Mouse (Mus musculus) MEL (cell line): ENCODE measurements around the gene Chd1. TPM values are rescaled to one million over a fixed set of nuclear protein-coding genes. Genes with fewer than 3 reads are reported as not detected.

Source experiments
- DNase-seq: peaks from one replicate; pipeline ENCODE4 v3.0.0; 2011; ENCODE audit warnings: low read depth, low spot score
- H3K27ac ChIP-seq: 2 replicates; pipeline ENCODE4 v1.5.1; 2012; ENCODE audit warnings: low read depth, mild to moderate bottlenecking, control low read depth, low read length, moderate library complexity; ENCODE audit not compliant: control insufficient read depth
- H3K27me3 ChIP-seq, 2 experiments: fragments of 150-350 bp in 1 of 2; sonication (generic) in 1 of 2; 2 replicates each; pipeline ENCODE4 v1.6.1; 2012; ENCODE audit warnings: low read length in 2 of 2, mild to moderate bottlenecking in 2 of 2, improper control_type of control experiment in 1 of 2, moderate library complexity in 1 of 2; ENCODE audit not compliant: insufficient read depth in 2 of 2, control insufficient read depth in 1 of 2
- H3K36me3 ChIP-seq, 2 experiments: 2 replicates each; pipeline ENCODE4 v1.6.1; 2012 to 2014; ENCODE audit warnings: low read length in 2 of 2, improper control_type of control experiment in 1 of 2, inconsistent platforms in 1 of 2, mild to moderate bottlenecking in 1 of 2; ENCODE audit not compliant: insufficient read depth in 2 of 2, control insufficient read depth in 1 of 2
- H3K4me1 ChIP-seq, 2 experiments: fragments of 150-350 bp in 1 of 2; sonication (generic) in 1 of 2; 2 replicates each; pipeline ENCODE4 v1.6.1; 2012; ENCODE audit warnings: low read length in 2 of 2, improper control_type of control experiment in 1 of 2, mild to moderate bottlenecking in 1 of 2; ENCODE audit not compliant: insufficient read depth in 2 of 2, control insufficient read depth in 1 of 2
- H3K4me3 ChIP-seq, 2 experiments: fragments of 150-350 bp in 1 of 2; sonication (generic) in 1 of 2; 2 replicates each; pipeline ENCODE4 v1.5.1; 2012; ENCODE audit warnings: low read depth in 2 of 2, low read length in 2 of 2, mild to moderate bottlenecking in 2 of 2, moderate library complexity in 2 of 2, control low read depth in 1 of 2, improper control_type of control experiment in 1 of 2; ENCODE audit not compliant: control insufficient read depth in 1 of 2, insufficient read depth in 1 of 2
- H3K79me2 ChIP-seq: 2 replicates; pipeline ENCODE4 v1.6.1; 2012; ENCODE audit warnings: mild to moderate bottlenecking, low read length, moderate library complexity; ENCODE audit not compliant: control insufficient read depth, poor library complexity, insufficient read depth
- H3K9ac ChIP-seq: 2 replicates; pipeline ENCODE4 v1.6.1; 2012; ENCODE audit warnings: low read depth, mild to moderate bottlenecking, control low read depth, low read length, moderate library complexity; ENCODE audit not compliant: control insufficient read depth, poor library complexity, severe bottlenecking
- H3K9me3 ChIP-seq: fragments of 150-350 bp; sonication (generic); replicated peaks from 2 replicates; pipeline ENCODE4 v1.6.1; 2012; ENCODE audit warnings: mild to moderate bottlenecking, low read length, improper control_type of control experiment, moderate library complexity; ENCODE audit not compliant: insufficient read depth
- CHD1 ChIP-seq: IDR thresholded peaks from 2 replicates; pipeline ENCODE4 v1.6.1; 2012; ENCODE audit warnings: low read depth, mild to moderate bottlenecking, inconsistent platforms, low read length, improper control_type of control experiment
- ELF1 ChIP-seq: IDR thresholded peaks from 2 replicates; pipeline ENCODE4 v1.6.1; 2014; ENCODE audit warnings: low read depth, mild to moderate bottlenecking, inconsistent platforms, low read length, improper control_type of control experiment, moderate library complexity
- EP300 ChIP-seq, 2 experiments: IDR thresholded peaks; 2 replicates each; pipeline ENCODE4 v1.6.1; 2011; ENCODE audit warnings: improper control_type of control experiment in 2 of 2, low read length in 2 of 2, low read depth in 1 of 2, mild to moderate bottlenecking in 1 of 2
- ETS1 ChIP-seq: IDR thresholded peaks from 2 replicates; pipeline ENCODE4 v1.6.1; 2012; ENCODE audit warnings: low read depth, mild to moderate bottlenecking, inconsistent platforms, low read length, improper control_type of control experiment, moderate library complexity
- GATA1 ChIP-seq: IDR thresholded peaks from 2 replicates; pipeline ENCODE4 v1.6.1; 2011; ENCODE audit warnings: low read depth, low read length, improper control_type of control experiment
- KAT2A ChIP-seq: conservative IDR thresholded peaks from 2 replicates; pipeline ENCODE4 v1.6.1; 2012; ENCODE audit warnings: low read depth, low read length, improper control_type of control experiment, inconsistent platforms
- MAFK ChIP-seq: IDR thresholded peaks from 2 replicates; pipeline ENCODE4 v1.6.1; 2011; ENCODE audit warnings: low read depth, mild to moderate bottlenecking, low read length, improper control_type of control experiment, borderline replicate concordance
- MAZ ChIP-seq: IDR thresholded peaks from 2 replicates; pipeline ENCODE4 v1.6.1; 2012; ENCODE audit warnings: low read depth, mild to moderate bottlenecking, inconsistent platforms, low read length, improper control_type of control experiment
- NELFE ChIP-seq: IDR thresholded peaks from 2 replicates; pipeline ENCODE4 v1.6.1; 2011; ENCODE audit warnings: low read depth, low read length, improper control_type of control experiment
- NRF1 ChIP-seq: IDR thresholded peaks from 2 replicates; pipeline ENCODE4 v1.6.1; 2014; ENCODE audit warnings: low read depth, mild to moderate bottlenecking, inconsistent platforms, low read length, improper control_type of control experiment, moderate library complexity; ENCODE audit not compliant: poor library complexity, insufficient read depth, severe bottlenecking
- POLR2AphosphoS2 ChIP-seq: IDR thresholded peaks from 2 replicates; pipeline ENCODE4 v1.6.1; 2011; ENCODE audit warnings: low read length, improper control_type of control experiment
- POLR2AphosphoS5 ChIP-seq: IDR thresholded peaks from 2 replicates; pipeline ENCODE4 v1.6.1; 2012; ENCODE audit warnings: low read depth, borderline replicate concordance, mild to moderate bottlenecking, inconsistent platforms, low read length, moderate library complexity, mixed read lengths
- RAD21 ChIP-seq: IDR thresholded peaks from 2 replicates; pipeline ENCODE4 v1.6.1; 2011; ENCODE audit warnings: mild to moderate bottlenecking, low read depth, low read length, improper control_type of control experiment
- SIN3A ChIP-seq: IDR thresholded peaks from 2 replicates; pipeline ENCODE4 v1.6.1; 2012; ENCODE audit warnings: low read length, improper control_type of control experiment, inconsistent platforms
- SMC3 ChIP-seq: IDR thresholded peaks from 2 replicates; pipeline ENCODE4 v1.6.1; 2011; ENCODE audit warnings: low read depth, low read length, improper control_type of control experiment
- TCF12 ChIP-seq: IDR thresholded peaks from 2 replicates; pipeline ENCODE4 v1.6.1; 2014; ENCODE audit warnings: low read depth, mild to moderate bottlenecking, inconsistent platforms, low read length, improper control_type of control experiment, moderate library complexity
- ZC3H11A ChIP-seq: IDR thresholded peaks from 2 replicates; pipeline ENCODE4 v1.6.1; 2012; ENCODE audit warnings: low read depth, mild to moderate bottlenecking, inconsistent platforms, low read length, improper control_type of control experiment
- ZNF384 ChIP-seq: IDR thresholded peaks from 2 replicates; pipeline ENCODE4 v1.6.1; 2012; ENCODE audit warnings: low read depth, mild to moderate bottlenecking, inconsistent platforms, low read length, improper control_type of control experiment
- polyA plus RNA-seq, 2 experiments: library from polyadenylated mRNA; stranded (reverse) in 1 of 2; unstranded in 1 of 2; fragments of >175 nt in 1 of 2; fragments of >200 nt in 1 of 2; gene quantifications; 2 replicates each; pipeline versions ENCODE4 v1.2.1 to v1.2.4; 2012; ENCODE audit warnings: low replicate concordance in 2 of 2, low read depth in 1 of 2; ENCODE audit not compliant: insufficient read length in 2 of 2, insufficient read depth in 1 of 2, missing spikeins in 1 of 2
- total RNA-seq: library from RNA; depleted of rRNA; stranded (reverse); fragments of 300-350 nt; gene quantifications from 2 replicates; pipeline ENCODE4 v1.2.3, GENCODE M21; 2012

The Chd1 gene
- total and polyA plus RNA-seq, 3 experiments = 31.1 to 164 (median 48.8) TPM

GRCm38 (mm10) chr17:15816379-15817095, 111.8 kb downstream of the Chd1 start:
- no peaks in the 10 kb centered on the region; a peak in 1 of 4 replicates for H3K4me1 ChIP-seq
- H3K79me2 ChIP-seq = no peaks in the 10 kb centered on the region
- H3K36me3 ChIP-seq = no peaks in the 10 kb centered on the region
- DNase-seq = no peak
- H3K9ac ChIP-seq = no peak overlapping the region
- no peaks in the 10 kb centered on the region for H3K27me3 ChIP-seq
- H3K9me3 ChIP-seq = no peaks in the 10 kb centered on the region
- TF ChIP-seq ZC3H11A (no peak), GATA1 (no peak), KAT2A (no peak), MAFK (no peak), TCF12 (no peak)
- H3K4me3 ChIP-seq = no peak overlapping the region; a peak in 1 of 4 replicates
- H3K27ac ChIP-seq = no peak overlapping the region

- no peak overlapping the region for H3K9ac ChIP-seq
- no peaks in the 10 kb centered on the region for H3K9me3 ChIP-seq
- no peak overlapping the region for H3K4me3 ChIP-seq
- no peaks in the 10 kb centered on the region; a peak in 1 of 4 replicates for H3K4me1 ChIP-seq
- no peaks in the 10 kb centered on the region for H3K79me2 ChIP-seq
- H3K27ac ChIP-seq = no peak overlapping the region
- DNase-seq = no peak
- no peaks in the 10 kb centered on the region for H3K36me3 ChIP-seq
- no peaks in the 10 kb centered on the region for H3K27me3 ChIP-seq
- no peak for TF ChIP-seq MAZ
- TF ChIP-seq ELF1 = no peak
- TF ChIP-seq ETS1 = no peak
- no peak for TF ChIP-seq CHD1
Measured at GRCm38 (mm10) chr17:15817096-15817450, 112.3 kb downstream of the Chd1 start.

DNA sequence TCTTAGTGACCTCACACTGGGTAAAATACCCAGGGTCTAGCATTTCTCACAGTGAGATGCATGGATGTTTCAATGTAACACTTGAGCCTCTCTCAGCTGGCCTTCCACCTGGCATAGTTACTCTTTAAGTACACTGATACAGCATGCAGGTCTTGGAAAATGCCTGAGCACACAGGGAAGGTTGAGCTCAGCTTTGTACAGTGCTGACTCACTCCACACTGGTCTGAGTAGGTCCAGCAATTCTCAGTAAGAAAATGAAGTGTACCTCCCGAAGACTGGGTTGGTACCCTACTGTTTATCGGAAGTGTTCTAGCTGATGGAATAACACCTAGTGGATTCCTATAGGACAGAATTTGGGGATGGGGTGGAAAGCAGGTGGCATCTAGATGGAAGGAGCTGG, 112.9 kb downstream of the Chd1 start:
- Histone ChIP-seq H3K27ac (no peak overlapping the region), H3K79me2 (no peaks in the 10 kb centered on the region), H3K9ac (no peak overlapping the region), H3K27me3 (no peaks in the 10 kb centered on the region), H3K9me3 (no peaks in the 10 kb centered on the region), H3K4me1 (no peaks in the 10 kb centered on the region; a peak in 1 of 4 replicates), H3K36me3 (no peaks in the 10 kb centered on the region), H3K4me3 (no peak overlapping the region)
- TF ChIP-seq MAZ (no peak), POLR2AphosphoS2 (no peak), SIN3A (no peak), CHD1 (no peak), NELFE (no peak), SMC3 (no peak), ZNF384 (no peak), EP300 (IDR thresholded peaks at IDR 0.05; ENCODE audit: low read depth in 1 of 2, low read length in 2 of 2) (no peak), POLR2AphosphoS5 (no peak), NRF1 (no peak), TCF12 (no peak), RAD21 (no peak)
- no peak for DNase-seq
